Mouse (Mus musculus): ENCODE data around the gene Phf6. TPM values are rescaled to one million over a fixed set of nuclear protein-coding genes. Genes with fewer than 3 reads are reported as not detected.
A peak's percentile ranks its signal among the peaks of the same experiment; 100 is the strongest.
"Not testable (repeated sequence)": the region's sequence is repeated elsewhere in the genome, so short reads cannot be mapped to it uniquely, and the experiment has no call there.

Phf6 gene
- polyA plus RNA-seq, 1 experiment from 2014 or later, result 94.8 TPM

DNA sequence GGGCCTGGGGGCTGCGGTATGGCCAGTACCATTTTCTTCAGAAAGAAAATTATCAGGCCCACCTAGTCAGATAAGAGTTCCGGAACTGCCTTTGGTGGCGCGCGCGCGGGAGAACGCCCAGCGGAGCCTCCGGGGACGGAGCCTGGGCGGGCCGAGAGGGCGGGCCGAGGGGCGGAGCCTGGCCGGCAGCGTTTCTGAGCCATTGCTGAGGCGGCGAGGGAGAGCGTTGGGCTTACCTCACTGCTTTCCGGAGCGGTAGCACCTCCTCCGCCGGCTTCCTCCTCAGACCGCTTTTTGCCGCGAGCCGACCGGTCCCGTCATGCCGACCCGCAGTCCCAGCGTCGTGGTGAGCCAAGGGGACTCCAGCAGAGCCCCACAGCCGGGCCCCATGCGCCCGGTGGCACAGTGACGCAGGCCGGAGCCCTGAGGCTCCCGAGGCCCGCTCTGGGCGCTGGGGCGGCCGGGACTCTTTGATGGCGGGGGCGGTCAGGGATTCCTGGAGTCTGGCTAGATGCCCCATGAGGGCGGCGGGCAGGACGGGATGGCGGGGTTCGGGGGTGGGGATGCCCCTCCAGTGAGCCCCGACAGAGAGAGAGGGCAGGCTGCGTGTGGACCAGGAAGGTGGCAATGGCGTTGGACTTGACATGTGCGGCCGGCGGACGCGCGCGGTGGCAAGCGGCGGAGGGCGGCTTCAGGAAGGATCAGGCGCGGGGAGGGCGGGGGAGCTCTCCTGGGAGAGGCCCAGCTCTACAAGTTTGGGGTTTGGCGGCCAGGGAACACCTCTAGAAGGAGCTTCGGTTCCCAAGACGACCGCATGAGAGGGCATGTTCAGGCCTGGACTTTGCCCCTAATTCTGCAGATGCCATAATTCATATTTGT is 76.1 kb downstream of the Phf6 start, which contains the start of gene Hprt:
Gene Hprt, plus strand, starts transcription at position 233 of the 879 bp plus-strand sequence.
- peak within 1 kb of the TSS; percentile 72 for H3K9ac ChIP-seq
- no peaks in the 10 kb centered on the region for H3K9me3 ChIP-seq
- H3K4me1 ChIP-seq, result no peaks in the 10 kb centered on the region
- no peaks in the 10 kb centered on the region for H3K36me3 ChIP-seq
- 25% methylated on average over 62 of the region's 72 CpGs for WGBS
- H3K27ac ChIP-seq, result peak within 1 kb of the TSS; percentile 86
- H3K4me3 ChIP-seq, result peak within 1 kb of the TSS; percentile 63
- H3K4me2 ChIP-seq (replicated peaks), result peak within 1 kb of the TSS; percentile 48
- ATAC-seq (ENCODE audit: insufficient number of reproducible peaks, insufficient read depth, low FRiP score, low TSS enrichment), result peak; percentile 93
- no peaks in the 10 kb centered on the region for H3K27me3 ChIP-seq

DNA sequence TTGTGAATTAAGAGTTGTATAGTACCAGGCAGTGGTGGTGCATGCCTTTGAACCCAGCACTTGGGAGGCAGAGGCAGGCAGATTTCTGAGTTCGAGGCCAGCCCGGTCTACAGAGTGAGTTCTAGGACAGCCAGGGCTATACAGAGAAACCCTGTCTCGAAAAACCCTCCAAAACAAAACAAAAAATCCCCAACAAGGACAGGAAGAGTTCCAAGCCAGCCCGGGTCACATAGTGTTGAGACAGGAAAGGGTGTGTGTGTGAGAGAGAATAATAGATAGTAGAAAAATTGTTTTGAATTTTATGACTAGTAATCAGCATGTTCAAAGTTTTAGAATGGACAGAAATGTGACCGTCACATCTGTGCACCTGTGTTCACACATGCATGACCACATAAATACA is 82.7 kb downstream of the Phf6 start:
- not testable (repeated sequence) for H3K4me1 ChIP-seq; H3K27me3 ChIP-seq; H3K36me3 ChIP-seq; H3K27ac ChIP-seq; H3K9me3 ChIP-seq; ATAC-seq (ENCODE audit: insufficient number of reproducible peaks, insufficient read depth, low FRiP score, low TSS enrichment); H3K9ac ChIP-seq; H3K4me3 ChIP-seq; H3K4me2 ChIP-seq (replicated peaks)
- WGBS, result 91% methylated on average over 5 of the region's 5 CpGs

DNA sequence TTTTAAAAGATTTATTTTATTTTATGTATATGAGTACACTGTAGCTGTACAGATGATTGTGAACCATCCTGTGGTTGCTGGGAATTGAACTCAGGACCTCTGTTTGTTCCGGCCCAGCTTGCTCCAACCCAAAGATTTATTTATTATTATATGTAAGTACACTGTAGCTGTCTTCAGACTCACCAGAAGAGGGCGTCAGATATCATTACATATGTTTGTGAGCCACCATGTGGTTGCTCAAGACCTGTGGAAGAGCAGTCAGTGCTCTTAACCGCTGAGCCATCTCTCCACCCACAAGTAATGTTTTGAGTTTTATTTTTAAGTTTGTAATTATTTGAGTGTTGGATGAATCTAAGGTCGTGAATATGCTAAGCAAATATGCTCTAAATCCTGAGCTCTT is 92.8 kb downstream of the Phf6 start:
- H3K4me3 ChIP-seq; H3K4me2 ChIP-seq (replicated peaks); H3K9ac ChIP-seq; H3K27ac ChIP-seq; H3K27me3 ChIP-seq; H3K4me1 ChIP-seq; H3K9me3 ChIP-seq; ATAC-seq (ENCODE audit: insufficient number of reproducible peaks, insufficient read depth, low FRiP score, low TSS enrichment); H3K36me3 ChIP-seq: not testable (repeated sequence)
- WGBS, result 65% methylated on average over 4 of the region's 4 CpGs

DNA sequence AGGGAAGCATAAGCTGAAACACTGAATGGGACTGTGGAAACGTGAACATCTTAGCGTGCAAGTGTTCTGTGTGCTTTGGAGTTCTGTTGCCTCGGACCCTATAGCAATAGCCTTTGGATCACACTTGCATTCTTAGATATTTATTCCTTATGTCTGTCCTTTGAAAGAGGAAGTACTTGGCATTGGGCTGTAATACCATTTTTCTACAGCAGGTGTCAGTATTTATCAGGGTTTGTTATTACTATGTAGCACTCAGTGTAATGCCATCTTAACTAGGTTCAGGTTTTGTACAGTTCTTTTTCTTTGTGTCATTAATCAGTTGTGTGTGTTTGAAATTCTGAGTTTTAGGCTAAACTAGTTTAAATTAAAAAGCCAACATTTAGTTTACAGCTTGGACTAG is 94.0 kb downstream of the Phf6 start:
- Histone ChIP-seq H3K9me3 (no peaks in the 10 kb centered on the region), H3K4me3 (no peak overlapping the region), H3K4me2 (replicated peaks) (no peak overlapping the region), H3K27ac (no peak overlapping the region), H3K36me3 (no peaks in the 10 kb centered on the region), H3K27me3 (no peaks in the 10 kb centered on the region), H3K9ac (no peak overlapping the region), H3K4me1 (no peaks in the 10 kb centered on the region)
- WGBS, result 51% methylated on average over 3 of the region's 3 CpGs
- no peak for ATAC-seq (ENCODE audit: insufficient number of reproducible peaks, insufficient read depth, low FRiP score, low TSS enrichment)

Other genes with a start within 250 kb of the Phf6 start
- 0.92 and 1.7 TPM in 2 replicates for gene Ccdc160, start 121.1 kb upstream of the Phf6 start, polyA plus RNA-seq (2016; fragmentation: Nextera tagmentation; extraction: Ambion mirVana)
- gene Hprt, start 75.9 kb downstream of the Phf6 start, polyA plus RNA-seq (2016; fragmentation: Nextera tagmentation; extraction: Ambion mirVana), result 62.8 and 66.4 TPM in 2 replicates